Mouse (Mus musculus): Measurements from ENCODE around the gene Nrg3.

DNA sequence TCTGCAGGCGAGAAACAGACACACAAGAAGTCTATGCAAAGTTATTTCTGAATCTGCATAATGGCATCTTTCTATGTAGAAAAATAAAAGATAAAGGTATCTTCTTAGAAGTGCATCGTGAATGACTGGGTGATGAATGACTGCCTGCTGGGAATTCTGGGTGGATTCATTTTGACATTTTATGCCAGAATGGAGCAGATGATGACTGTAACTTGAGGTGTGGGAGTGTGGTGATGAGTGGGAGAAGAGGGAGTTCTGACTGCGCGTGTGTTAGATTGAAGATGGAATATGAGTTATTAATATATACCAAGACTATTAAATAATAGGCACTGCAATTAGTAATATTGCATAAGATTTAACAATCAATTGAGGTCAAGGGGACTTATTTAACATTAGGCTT, 208.5 kb downstream of the Nrg3 start:
- TF ChIP-seq CTCF (IDR thresholded peaks at IDR 0.05; ENCODE audit: low read depth) (no peak), EP300 (IDR thresholded peaks at IDR 0.05; ENCODE audit: low read depth) (no peak)

Data from liver, postnatal 0 days (tissue).